Mouse (Mus musculus): Measurements from ENCODE around the gene Srebf2. TPM values are rescaled to one million over a fixed set of nuclear protein-coding genes. Genes with fewer than 3 reads are reported as not detected.

Gene Srebf2
- polyA plus RNA-seq, 1 experiment from 2014 or later = 105 TPM

- H3K4me1 ChIP-seq (replicated peaks; ENCODE audit: control insufficient read depth, insufficient read depth, low read length) = peaks cover 6% of the 10 kb centered on the region
- H3K27ac ChIP-seq (ENCODE audit: low read length) = no peak within 1 kb of the TSS
- no peaks in the 10 kb centered on the region for H3K9me3 ChIP-seq (ENCODE audit: control insufficient read depth, low read length)
- 1% methylated on average over 39 of the region's 44 CpGs for WGBS
- H3K4me3 ChIP-seq (ENCODE audit: low read length) = peak within 1 kb of the TSS; percentile 44
- H3K27me3 ChIP-seq (ENCODE audit: control insufficient read depth, insufficient read depth, low read depth, low read length) = peaks cover 22% of the 10 kb centered on the region
- ATAC-seq (ENCODE audit: low read depth) = peak; percentile 45
- no peaks in the 10 kb centered on the region for H3K36me3 ChIP-seq (ENCODE audit: control insufficient read depth, insufficient read depth, low read length)
- peak within 1 kb of the TSS; percentile 66 for H3K4me2 ChIP-seq (ENCODE audit: low read depth, low read length)
- H3K9ac ChIP-seq (ENCODE audit: low read length) = no peak within 1 kb of the TSS
Measured at GRCm38 (mm10) chr15:82223657-82224601, 76.9 kb downstream of the Srebf2 start, which contains the start of gene Tnfrsf13c. Gene Tnfrsf13c (minus strand): TSS chr15:82224369.

- ATAC-seq (ENCODE audit: low read depth) = no peak; the same call in 1 of the 2 replicates
- Histone ChIP-seq H3K4me1 (replicated peaks; ENCODE audit: control insufficient read depth, insufficient read depth, low read length) (peaks cover 6% of the 10 kb centered on the region), H3K36me3 (ENCODE audit: control insufficient read depth, insufficient read depth, low read length) (no peaks in the 10 kb centered on the region), H3K4me3 (ENCODE audit: low read length) (no peak overlapping the region), H3K4me2 (ENCODE audit: low read depth, low read length) (peak overlapping the region; percentile 66), H3K27me3 (ENCODE audit: control insufficient read depth, insufficient read depth, low read depth, low read length) (peaks cover 22% of the 10 kb centered on the region), H3K9ac (ENCODE audit: low read length) (no peak overlapping the region), H3K27ac (ENCODE audit: low read length) (no peak overlapping the region), H3K9me3 (ENCODE audit: control insufficient read depth, low read length) (no peaks in the 10 kb centered on the region)
- WGBS = 35% methylated on average over 7 of the region's 7 CpGs
Measured at GRCm38 (mm10) chr15:82224602-82225215, 77.7 kb downstream of the Srebf2 start.

GRCm38 (mm10) chr15:82225769-82226168, 78.8 kb downstream of the Srebf2 start:
- peaks cover 6% of the 10 kb centered on the region for H3K4me1 ChIP-seq (replicated peaks; ENCODE audit: control insufficient read depth, insufficient read depth, low read length)
- no peak overlapping the region for H3K4me2 ChIP-seq (ENCODE audit: low read depth, low read length)
- H3K9ac ChIP-seq (ENCODE audit: low read length) = no peak overlapping the region
- no peak for ATAC-seq (ENCODE audit: low read depth)
- H3K9me3 ChIP-seq (ENCODE audit: control insufficient read depth, low read length) = no peaks in the 10 kb centered on the region
- 75% methylated on average over 5 of the region's 5 CpGs for WGBS
- H3K27me3 ChIP-seq (ENCODE audit: control insufficient read depth, insufficient read depth, low read depth, low read length) = peaks cover 19% of the 10 kb centered on the region
- H3K4me3 ChIP-seq (ENCODE audit: low read length) = no peak overlapping the region
- no peak overlapping the region for H3K27ac ChIP-seq (ENCODE audit: low read length)
- H3K36me3 ChIP-seq (ENCODE audit: control insufficient read depth, insufficient read depth, low read length) = no peaks in the 10 kb centered on the region

- Histone ChIP-seq H3K9me3 (ENCODE audit: control insufficient read depth, low read length) (no peaks in the 10 kb centered on the region), H3K9ac (ENCODE audit: low read length) (no peak overlapping the region), H3K4me1 (replicated peaks; ENCODE audit: control insufficient read depth, insufficient read depth, low read length) (no peaks in the 10 kb centered on the region; the same call in 1 of the 2 replicates), H3K4me2 (ENCODE audit: low read depth, low read length) (no peak overlapping the region), H3K27ac (ENCODE audit: low read length) (no peak overlapping the region), H3K4me3 (ENCODE audit: low read length) (no peak overlapping the region), H3K27me3 (ENCODE audit: control insufficient read depth, insufficient read depth, low read depth, low read length) (peaks cover 7% of the 10 kb centered on the region), H3K36me3 (ENCODE audit: control insufficient read depth, insufficient read depth, low read length) (no peaks in the 10 kb centered on the region)
- 41% methylated on average over 11 of the region's 11 CpGs for WGBS
- peak; percentile 46 for ATAC-seq (ENCODE audit: low read depth)
Measured at GRCm38 (mm10) chr15:82229542-82230045, 82.6 kb downstream of the Srebf2 start.

GRCm38 (mm10) chr15:82230098-82230611, 83.2 kb downstream of the Srebf2 start:
- Histone ChIP-seq H3K4me3 (ENCODE audit: low read length) (no peak overlapping the region), H3K27ac (ENCODE audit: low read length) (no peak overlapping the region), H3K9ac (ENCODE audit: low read length) (no peak overlapping the region), H3K4me2 (ENCODE audit: low read depth, low read length) (no peak overlapping the region), H3K36me3 (ENCODE audit: control insufficient read depth, insufficient read depth, low read length) (no peaks in the 10 kb centered on the region), H3K9me3 (ENCODE audit: control insufficient read depth, low read length) (no peaks in the 10 kb centered on the region), H3K4me1 (replicated peaks; ENCODE audit: control insufficient read depth, insufficient read depth, low read length) (no peaks in the 10 kb centered on the region; the same call in 1 of the 2 replicates), H3K27me3 (ENCODE audit: control insufficient read depth, insufficient read depth, low read depth, low read length) (peaks cover 2% of the 10 kb centered on the region)
- WGBS = 75% methylated on average over 6 of the region's 6 CpGs
- ATAC-seq (ENCODE audit: low read depth) = no peak

GRCm38 (mm10) chr15:82231100-82231499, 84.1 kb downstream of the Srebf2 start:
- H3K36me3 ChIP-seq (ENCODE audit: control insufficient read depth, insufficient read depth, low read length) = no peaks in the 10 kb centered on the region
- no peak overlapping the region for H3K27ac ChIP-seq (ENCODE audit: low read length)
- 56% methylated on average over 4 of the region's 4 CpGs for WGBS
- no peaks in the 10 kb centered on the region; the same call in 1 of the 2 replicates for H3K4me1 ChIP-seq (replicated peaks; ENCODE audit: control insufficient read depth, insufficient read depth, low read length)
- H3K9ac ChIP-seq (ENCODE audit: low read length) = no peak overlapping the region
- no peaks in the 10 kb centered on the region for H3K27me3 ChIP-seq (ENCODE audit: control insufficient read depth, insufficient read depth, low read depth, low read length)
- no peak overlapping the region for H3K4me3 ChIP-seq (ENCODE audit: low read length)
- ATAC-seq (ENCODE audit: low read depth) = no peak; the same call in 1 of the 2 replicates
- no peak overlapping the region for H3K4me2 ChIP-seq (ENCODE audit: low read depth, low read length)
- no peaks in the 10 kb centered on the region for H3K9me3 ChIP-seq (ENCODE audit: control insufficient read depth, low read length)

GRCm38 (mm10) chr15:82231591-82232378, 84.8 kb downstream of the Srebf2 start:
- ATAC-seq (ENCODE audit: low read depth) = no peak
- H3K4me2 ChIP-seq (ENCODE audit: low read depth, low read length) = no peak overlapping the region
- no peaks in the 10 kb centered on the region; the same call in 1 of the 2 replicates for H3K4me1 ChIP-seq (replicated peaks; ENCODE audit: control insufficient read depth, insufficient read depth, low read length)
- no peak overlapping the region for H3K27ac ChIP-seq (ENCODE audit: low read length)
- 60% methylated on average over 11 of the region's 11 CpGs for WGBS
- H3K36me3 ChIP-seq (ENCODE audit: control insufficient read depth, insufficient read depth, low read length) = no peaks in the 10 kb centered on the region
- no peak overlapping the region for H3K9ac ChIP-seq (ENCODE audit: low read length)
- H3K27me3 ChIP-seq (ENCODE audit: control insufficient read depth, insufficient read depth, low read depth, low read length) = no peaks in the 10 kb centered on the region
- no peak overlapping the region for H3K4me3 ChIP-seq (ENCODE audit: low read length)
- H3K9me3 ChIP-seq (ENCODE audit: control insufficient read depth, low read length) = no peaks in the 10 kb centered on the region

GRCm38 (mm10) chr15:82232651-82233050, 85.7 kb downstream of the Srebf2 start:
- no peaks in the 10 kb centered on the region for H3K27me3 ChIP-seq (ENCODE audit: control insufficient read depth, insufficient read depth, low read depth, low read length)
- ATAC-seq (ENCODE audit: low read depth) = no peak
- WGBS = 56% methylated on average over 4 of the region's 4 CpGs
- no peak overlapping the region for H3K27ac ChIP-seq (ENCODE audit: low read length)
- no peaks in the 10 kb centered on the region; the same call in 1 of the 2 replicates for H3K4me1 ChIP-seq (replicated peaks; ENCODE audit: control insufficient read depth, insufficient read depth, low read length)
- no peaks in the 10 kb centered on the region for H3K9me3 ChIP-seq (ENCODE audit: control insufficient read depth, low read length)
- no peak overlapping the region for H3K4me2 ChIP-seq (ENCODE audit: low read depth, low read length)
- no peaks in the 10 kb centered on the region for H3K36me3 ChIP-seq (ENCODE audit: control insufficient read depth, insufficient read depth, low read length)
- no peak overlapping the region for H3K9ac ChIP-seq (ENCODE audit: low read length)
- no peak overlapping the region for H3K4me3 ChIP-seq (ENCODE audit: low read length)
